Mouse (Mus musculus) adrenal gland, postnatal 14 days (tissue): ENCODE data around the gene Tgm3. TPM values are rescaled to one million over a fixed set of nuclear protein-coding genes. Genes with fewer than 3 reads are reported as not detected.

Source experiments
- DNase-seq: peaks from one replicate; pipeline ENCODE4 v3.0.0; 2021; ENCODE audit warnings: mixed read lengths
- microRNA-seq, 2 experiments: library from miRNA; unstranded; fragments of <30 nt; microRNA quantifications; one replicate each; pipeline ENCODE4 v1.2.0; 2021
- total RNA-seq: library from RNA; stranded (reverse); gene quantifications from 2 replicates; pipeline ENCODE4 v1.2.3, GENCODE M21; 2021

Tgm3 gene
- total RNA-seq, 1 experiment from 2014 or later: 1.7 TPM

DNA sequence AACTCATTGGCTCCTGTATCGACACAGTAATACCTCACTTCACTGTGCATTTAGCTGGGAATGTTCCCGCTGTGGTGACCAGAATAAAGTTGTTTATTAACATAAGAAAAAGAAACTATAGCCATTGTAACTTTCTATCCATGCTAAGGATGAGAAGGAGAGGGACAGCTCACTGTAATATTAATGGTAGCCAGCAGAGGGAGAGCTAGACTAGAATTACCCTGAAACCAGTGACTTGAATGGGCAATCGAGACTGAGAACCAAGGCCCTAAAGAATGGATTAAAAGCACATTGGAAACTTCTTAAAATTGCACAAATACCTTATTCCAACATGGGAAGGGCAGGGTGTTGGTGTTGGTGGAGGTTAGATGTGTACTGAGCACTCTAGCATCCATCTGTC is 56.1 kb downstream of the Tgm3 start:
- DNase-seq: peak; percentile 39

DNA sequence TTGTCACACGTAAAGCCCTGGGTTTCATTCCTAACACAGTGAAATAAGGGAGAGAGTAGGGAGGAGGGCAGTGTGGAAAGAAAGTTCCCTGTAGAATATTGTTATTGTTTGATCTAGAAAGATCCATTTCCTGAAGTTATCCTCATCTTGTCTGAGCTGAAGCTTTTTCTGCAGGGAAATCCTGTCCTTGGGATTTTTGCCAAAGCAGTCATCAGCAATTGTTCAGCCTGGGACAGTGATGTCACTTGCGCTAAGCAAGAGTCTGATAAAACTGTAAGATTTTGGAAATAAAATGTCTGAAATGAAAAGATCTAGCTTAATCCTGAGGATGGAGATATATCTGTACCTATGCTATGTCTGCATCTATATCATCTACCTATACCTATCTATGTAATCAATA is 58.2 kb downstream of the Tgm3 start:
- peak; percentile 48 for DNase-seq

Small RNAs within 50 kb of the gene (microRNA-seq; reads per million reads assigned to microRNA genes)
- gene Mir6339: 0 reads per million in 2 experiments

Other genes with a start within 250 kb of the Tgm3 start
- gene Stk35, start 211.8 kb upstream of the Tgm3 start, total RNA-seq: 22.2 and 23.9 TPM in 2 replicates
- not detected in 2 replicates for gene Tgm6, start 100.1 kb downstream of the Tgm3 start, total RNA-seq
- 182 and 196 TPM in 2 replicates for gene Snrpb, start 167.1 kb downstream of the Tgm3 start, total RNA-seq
- gene Tmc2, start 182.8 kb downstream of the Tgm3 start, total RNA-seq: not detected in 2 replicates